Mouse (Mus musculus) E14TG2a.4 (cell line): ENCODE measurements at regions not wholly inside any gene's neighbourhood (a gene's known extent, or its start where the extent isn't known, plus 50 kb on each side); places are given as distances from the start of the nearest gene placed in this dataset.

Source experiments
- H3K27me3 ChIP-seq: 2 replicates; pipeline ENCODE4 v1.6.1; 2014; ENCODE audit warnings: low read length, control low read depth; ENCODE audit not compliant: insufficient read depth
- H3K36me3 ChIP-seq: 2 replicates; pipeline ENCODE4 v1.6.1; 2014; ENCODE audit warnings: low read length, control low read depth; ENCODE audit not compliant: insufficient read depth
- H3K4me1 ChIP-seq: replicated peaks from 2 replicates; pipeline ENCODE4 v1.6.1; 2014; ENCODE audit warnings: low read depth, low read length, control low read depth
- H3K4me3 ChIP-seq: replicated peaks from 2 replicates; pipeline ENCODE4 v1.5.1; 2014; ENCODE audit warnings: mild to moderate bottlenecking, low read length
- H3K9me3 ChIP-seq: 2 replicates; pipeline ENCODE4 v1.6.1; 2014; ENCODE audit warnings: low read length, control low read depth
- CTCF ChIP-seq: conservative IDR thresholded peaks from 2 replicates; pipeline ENCODE4 v1.5.1; 2014; ENCODE audit warnings: low read length
- NANOG ChIP-seq: IDR thresholded peaks from 2 replicates; pipeline ENCODE4 v1.6.1; 2014; ENCODE audit warnings: borderline replicate concordance, low read length, mixed read lengths
- POU5F1 ChIP-seq: IDR thresholded peaks from 2 replicates; pipeline ENCODE4 v1.6.1; 2014; ENCODE audit warnings: low read length, borderline replicate concordance

DNA sequence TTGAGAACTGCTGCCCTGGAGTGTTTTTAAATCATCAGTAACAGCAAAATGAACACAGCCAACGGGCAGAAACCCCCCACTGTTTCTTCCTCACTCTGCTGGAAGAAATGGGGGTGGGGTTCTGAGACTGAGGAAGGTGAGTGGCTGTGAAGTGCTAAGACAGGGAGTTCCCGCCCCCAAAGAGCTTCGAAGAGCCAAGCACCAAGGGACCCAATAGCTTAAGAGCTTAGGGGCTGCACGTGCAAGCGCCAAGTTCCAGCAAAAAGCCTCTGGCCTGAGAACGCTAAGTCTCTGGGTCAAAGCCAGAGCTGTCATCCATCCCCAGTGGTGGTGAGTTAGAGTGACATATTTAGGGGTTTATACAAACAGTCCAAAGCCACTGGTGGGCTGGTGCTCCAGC, 55.1 kb upstream of the Pcbd1 start:
- Histone ChIP-seq H3K4me1 (peaks cover 16% of the 10 kb centered on the region; the same call in 1 of the 2 replicates), H3K27me3 (0 out of 2 replicates have a peak, but pooled peaks cover 5% of the 10 kb centered on the region), H3K9me3 (no peaks in the 10 kb centered on the region), H3K4me3 (no peak overlapping the region), H3K36me3 (peaks cover 26% of the 10 kb centered on the region)
- TF ChIP-seq NANOG (no peak), POU5F1 (no peak)

DNA sequence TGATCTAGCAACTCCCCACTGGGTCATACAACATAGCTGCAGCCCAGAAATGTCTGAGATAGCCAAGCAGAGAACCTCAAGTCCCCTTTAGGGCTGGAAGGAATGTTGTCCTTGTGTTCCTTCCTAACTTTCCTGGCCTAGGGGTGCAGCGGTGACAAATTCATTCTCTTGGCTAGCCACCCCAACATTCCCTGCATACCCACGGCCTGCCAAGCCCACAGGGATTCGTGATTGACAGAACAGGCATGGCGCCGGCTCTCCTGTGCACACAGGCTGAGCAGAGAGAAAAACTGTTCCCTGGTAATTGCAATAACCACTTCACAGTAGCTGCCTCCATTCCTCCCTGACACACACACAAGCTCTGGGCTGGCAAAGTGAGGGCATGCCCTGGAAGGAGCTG, 60.5 kb upstream of the Pcbd1 start:
- Histone ChIP-seq H3K27me3 (0 out of 2 replicates have a peak, but pooled peaks cover 5% of the 10 kb centered on the region), H3K9me3 (no peaks in the 10 kb centered on the region), H3K4me1 (peaks cover 17% of the 10 kb centered on the region)

DNA sequence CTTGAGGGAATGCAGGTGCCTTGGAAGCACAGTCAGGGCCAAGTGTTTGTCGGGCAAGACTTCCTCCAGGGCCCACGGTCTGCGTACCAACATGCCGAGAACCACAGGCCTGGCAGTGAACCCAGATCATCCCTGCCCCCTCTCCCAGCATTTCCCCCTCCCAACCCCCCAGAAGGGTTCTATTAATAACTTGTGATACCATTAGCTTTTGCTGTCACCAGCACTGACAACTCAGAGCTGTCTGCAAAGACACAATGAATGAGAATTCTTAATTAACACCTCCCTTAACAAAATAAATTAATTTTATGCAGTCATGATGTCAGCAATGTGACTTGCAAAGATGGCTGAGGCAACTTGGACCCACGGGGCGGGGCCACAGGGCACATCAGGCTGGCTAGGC, 61.9 kb upstream of the Pcbd1 start:
- no peaks in the 10 kb centered on the region for H3K9me3 ChIP-seq
- TF ChIP-seq POU5F1 (no peak), NANOG (no peak), CTCF (no peak)
- no peak overlapping the region for H3K4me3 ChIP-seq
- no peaks in the 10 kb centered on the region for H3K36me3 ChIP-seq
- peaks cover 8% of the 10 kb centered on the region; the same call in 1 of the 2 replicates for H3K27me3 ChIP-seq
- H3K4me1 ChIP-seq, result peaks cover 24% of the 10 kb centered on the region

More for the DNA sequence above, 60.5 kb upstream of the Pcbd1 start:
- Histone ChIP-seq H3K4me3 (no peak overlapping the region), H3K36me3 (peaks cover 8% of the 10 kb centered on the region; the same call in 1 of the 2 replicates)
- no peak for TF ChIP-seq NANOG
- TF ChIP-seq CTCF, result no peak
- TF ChIP-seq POU5F1, result no peak

DNA sequence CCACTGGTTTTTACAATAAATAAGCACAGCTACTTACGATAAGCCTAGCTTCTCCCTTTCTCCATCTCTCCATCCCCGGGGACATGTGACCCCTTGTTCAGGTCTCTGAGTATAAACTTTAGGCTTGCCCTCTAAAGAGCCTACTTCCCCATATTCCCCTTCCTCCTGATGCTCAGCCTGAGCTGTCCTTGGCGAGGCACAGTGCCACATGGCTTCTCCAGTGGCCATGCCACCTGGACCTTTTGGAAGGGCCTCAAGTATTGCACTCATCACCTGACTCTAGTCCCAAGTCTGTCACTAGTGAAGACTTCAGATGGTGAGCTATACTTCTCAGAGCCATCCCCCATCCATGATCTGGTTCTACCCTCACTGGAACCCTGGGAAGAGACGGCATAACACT, 64.1 kb upstream of the Pcbd1 start:
- Histone ChIP-seq H3K4me3 (no peak overlapping the region), H3K36me3 (no peaks in the 10 kb centered on the region), H3K27me3 (peaks cover 5% of the 10 kb centered on the region; the same call in 1 of the 2 replicates), H3K9me3 (no peaks in the 10 kb centered on the region), H3K4me1 (peaks cover 24% of the 10 kb centered on the region)
- TF ChIP-seq POU5F1, result no peak
- no peak for TF ChIP-seq NANOG
- no peak for TF ChIP-seq CTCF

DNA sequence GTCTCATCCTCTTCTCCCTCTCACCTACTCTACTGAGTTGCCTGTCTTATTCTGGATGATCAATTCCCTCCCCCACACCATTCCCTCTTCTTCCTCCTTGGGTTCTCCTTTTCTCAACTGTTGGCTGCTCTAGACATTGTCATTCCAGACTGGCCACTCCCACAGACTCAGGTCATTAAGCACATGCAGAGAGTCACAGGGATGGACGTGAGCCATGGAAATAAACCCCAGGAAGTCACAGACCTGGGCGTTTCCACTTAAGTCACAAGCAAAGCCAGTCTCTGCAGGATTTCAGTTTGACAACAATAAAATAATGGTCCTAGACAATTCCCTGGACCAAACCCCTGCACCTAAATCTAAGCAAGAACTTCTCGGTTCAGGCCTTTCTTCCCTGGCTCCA, 65.0 kb upstream of the Pcbd1 start:
- Histone ChIP-seq H3K4me1 (peaks cover 24% of the 10 kb centered on the region), H3K27me3 (peaks cover 5% of the 10 kb centered on the region; the same call in 1 of the 2 replicates), H3K36me3 (no peaks in the 10 kb centered on the region), H3K4me3 (no peak overlapping the region), H3K9me3 (no peaks in the 10 kb centered on the region)
- TF ChIP-seq CTCF (no peak), NANOG (no peak), POU5F1 (no peak)

DNA sequence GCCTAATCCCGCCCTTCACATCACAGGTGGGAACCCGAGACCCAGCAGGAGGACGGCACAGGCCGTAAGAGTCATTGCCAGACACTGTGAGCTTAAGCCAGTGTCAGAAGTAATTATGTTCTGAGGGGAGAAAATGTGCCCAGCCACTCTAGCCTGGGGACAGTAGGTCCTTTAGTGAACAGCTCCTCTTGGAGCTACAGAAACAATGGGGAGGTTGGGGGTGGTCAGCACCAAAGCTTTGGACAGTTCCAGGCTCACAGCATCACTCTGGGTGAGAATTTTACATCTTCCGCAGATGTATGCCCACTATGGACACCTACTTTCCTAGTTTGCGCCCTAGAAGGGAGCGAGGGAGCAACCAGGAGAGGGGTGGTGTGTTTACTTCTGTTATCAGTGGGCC, 65.7 kb upstream of the Pcbd1 start:
- peaks cover 28% of the 10 kb centered on the region for H3K4me1 ChIP-seq
- peaks cover 5% of the 10 kb centered on the region; the same call in 1 of the 2 replicates for H3K27me3 ChIP-seq
- no peak for TF ChIP-seq CTCF
- no peak for TF ChIP-seq POU5F1
- TF ChIP-seq NANOG, result no peak
- H3K4me3 ChIP-seq, result no peak overlapping the region
- H3K36me3 ChIP-seq, result no peaks in the 10 kb centered on the region
- no peaks in the 10 kb centered on the region for H3K9me3 ChIP-seq

DNA sequence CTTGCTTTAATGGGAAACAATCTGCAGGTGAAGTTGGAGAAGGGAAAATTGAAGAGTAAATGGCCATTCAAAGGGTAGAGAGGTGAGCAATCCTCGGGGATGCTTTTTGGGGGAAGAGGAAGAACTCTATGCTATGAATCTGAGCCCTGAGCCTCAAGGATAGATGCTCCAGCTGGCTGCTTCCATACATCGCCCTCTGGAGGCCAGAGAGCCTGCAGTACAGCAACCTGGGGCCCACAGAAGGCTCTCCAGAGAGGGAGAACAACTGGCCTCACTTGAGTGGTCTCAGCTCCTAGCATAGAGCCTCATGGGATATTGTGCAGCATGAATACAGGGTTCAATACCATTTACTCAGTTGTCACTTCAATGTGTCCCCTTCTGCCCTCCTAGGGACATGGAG, 69.6 kb upstream of the Pcbd1 start:
- TF ChIP-seq POU5F1 (no peak), CTCF (peak; percentile 30)
- peaks cover 5% of the 10 kb centered on the region; the same call in 1 of the 2 replicates for H3K27me3 ChIP-seq

DNA sequence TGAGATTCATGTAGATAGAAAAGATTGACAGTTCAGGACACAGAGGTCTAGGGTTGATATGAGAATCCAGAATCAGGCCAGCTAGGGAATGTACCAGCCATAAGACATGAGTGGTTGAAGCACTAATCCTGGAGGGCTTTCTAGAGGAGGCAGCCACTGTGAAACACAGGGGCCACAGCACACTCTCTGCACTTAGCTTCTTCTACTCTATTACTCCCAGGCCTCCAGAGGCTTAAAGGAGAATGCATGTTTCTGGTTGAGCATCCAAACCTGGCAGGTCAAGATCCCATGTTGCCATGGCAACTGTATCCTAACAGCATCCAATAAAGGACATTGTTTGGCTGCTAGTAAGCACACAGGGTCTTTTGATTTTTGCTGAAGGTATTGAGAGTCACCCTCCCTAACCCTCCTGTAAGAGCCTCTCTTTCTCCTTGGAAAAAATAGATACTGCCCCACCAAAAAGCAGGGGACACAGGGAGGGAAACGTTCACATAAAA, 76.9 kb upstream of the Pcbd1 start:
- TF ChIP-seq NANOG, result no peak
- TF ChIP-seq POU5F1, result no peak
- TF ChIP-seq CTCF, result no peak
- H3K36me3 ChIP-seq, result no peaks in the 10 kb centered on the region
- H3K9me3 ChIP-seq, result no peaks in the 10 kb centered on the region
- peaks cover 5% of the 10 kb centered on the region for H3K4me1 ChIP-seq
- no peaks in the 10 kb centered on the region for H3K27me3 ChIP-seq
- no peak overlapping the region for H3K4me3 ChIP-seq

More for the DNA sequence above, 69.6 kb upstream of the Pcbd1 start:
- Histone ChIP-seq H3K9me3 (no peaks in the 10 kb centered on the region), H3K36me3 (no peaks in the 10 kb centered on the region), H3K4me1 (peaks cover 24% of the 10 kb centered on the region), H3K4me3 (no peak overlapping the region)

DNA sequence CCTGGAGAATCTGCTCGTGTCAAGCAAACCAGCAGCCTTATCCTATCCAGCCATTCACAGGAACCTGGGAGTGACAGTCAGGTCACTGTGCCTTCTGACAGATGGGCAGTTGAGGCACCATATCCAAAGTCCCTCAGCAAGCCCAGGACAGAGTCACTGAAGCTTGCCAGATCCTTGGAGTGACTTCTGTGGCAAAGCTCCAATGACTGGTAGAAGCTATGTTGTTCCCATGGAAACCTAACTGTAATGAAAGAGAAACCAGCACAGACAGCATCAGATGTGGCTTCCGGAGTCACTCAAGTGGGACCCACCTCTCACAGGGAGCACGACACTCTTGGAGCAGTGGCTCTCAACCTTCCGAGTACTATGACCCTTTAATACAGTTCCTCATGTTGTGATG, 78.4 kb upstream of the Pcbd1 start:
- no peaks in the 10 kb centered on the region for H3K9me3 ChIP-seq
- H3K27me3 ChIP-seq, result no peaks in the 10 kb centered on the region
- H3K4me1 ChIP-seq, result peaks cover 15% of the 10 kb centered on the region
- H3K36me3 ChIP-seq, result no peaks in the 10 kb centered on the region
- no peak for TF ChIP-seq CTCF
- no peak for TF ChIP-seq NANOG
- TF ChIP-seq POU5F1, result no peak
- no peak overlapping the region for H3K4me3 ChIP-seq
